Mouse (Mus musculus) frontal cortex, adult 2 months (tissue): ENCODE data around the gene Ccdc71. TPM values are rescaled to one million over a fixed set of nuclear protein-coding genes. Genes with fewer than 3 reads are reported as not detected.
A peak's percentile ranks its signal among the peaks of the same experiment; 100 is the strongest.

Experiments
- DNase-seq, 2 experiments: peaks; one replicate each; pipeline ENCODE4 v3.0.0; 2022; ENCODE audit warnings: low spot score in 1 of 2; ENCODE audit errors: extremely low spot score in 1 of 2
- polyA plus RNA-seq: library from polyadenylated mRNA; depleted of rRNA; stranded (reverse); fragments of >200 nt; gene quantifications from 2 replicates; pipeline ENCODE4 v1.2.3, GENCODE M21; 2012; rRNA removed

Ccdc71 gene
- 22.3 and 22.6 TPM in 2 replicates for polyA plus RNA-seq

- peak; percentile 76 to 92 for DNase-seq
These were observed at the start of gene Ccdc71 for GRCm38 (mm10) chr9:108460319-108461178. TSS of gene Ccdc71 (plus strand) at chr9:108460527.

GRCm38 (mm10) chr9:108411381-108411942 is 48.9 kb upstream of the Ccdc71 start:
- peak; percentile 79 to 80 for DNase-seq

- peak in 1 of 2 experiments; percentile 60 for DNase-seq
These were observed 48.1 kb upstream of the Ccdc71 start for GRCm38 (mm10) chr9:108412221-108412620.

GRCm38 (mm10) chr9:108428384-108428783 is 31.9 kb upstream of the Ccdc71 start, which contains the start of gene Ccdc36:
TSS of gene Ccdc36 (minus strand) at chr9:108428484.
- DNase-seq, result no peak

GRCm38 (mm10) chr9:108431431-108432067 is 28.8 kb upstream of the Ccdc71 start:
- no peak for DNase-seq

- no peak for DNase-seq
These were observed 24.1 kb upstream of the Ccdc71 start, which contains the start of gene BC048562 for GRCm38 (mm10) chr9:108436182-108436581. TSS of gene BC048562 (plus strand) at chr9:108436482.

- no peak for DNase-seq
These were observed 21.2 kb upstream of the Ccdc71 start for GRCm38 (mm10) chr9:108439176-108439575.

- peak in 1 of 2 experiments; percentile 76 for DNase-seq
These were observed 19.8 kb upstream of the Ccdc71 start for GRCm38 (mm10) chr9:108440485-108440884.

GRCm38 (mm10) chr9:108441236-108441919 is 18.9 kb upstream of the Ccdc71 start:
- peak; percentile 49 to 81 for DNase-seq

- no peak for DNase-seq
These were observed 15.2 kb upstream of the Ccdc71 start for GRCm38 (mm10) chr9:108445125-108445524.

- DNase-seq, result peak in 1 of 2 experiments; percentile 76
These were observed 10.5 kb upstream of the Ccdc71 start for GRCm38 (mm10) chr9:108449860-108450259.

GRCm38 (mm10) chr9:108450292-108451169 is 9.8 kb upstream of the Ccdc71 start:
- peak in 1 of 2 experiments; percentile 36 for DNase-seq

- no peak for DNase-seq
These were observed 9.2 kb upstream of the Ccdc71 start for GRCm38 (mm10) chr9:108451170-108451493.

GRCm38 (mm10) chr9:108451519-108452160 is 8.7 kb upstream of the Ccdc71 start:
- DNase-seq, result no peak

GRCm38 (mm10) chr9:108452291-108452906 is 7.9 kb upstream of the Ccdc71 start:
- DNase-seq, result peak; percentile 66 to 92

- no peak for DNase-seq
These were observed 7.4 kb upstream of the Ccdc71 start for GRCm38 (mm10) chr9:108452911-108453310.

- peak in 1 of 2 experiments; percentile 54 for DNase-seq
These were observed 6.9 kb upstream of the Ccdc71 start for GRCm38 (mm10) chr9:108453458-108453857.

GRCm38 (mm10) chr9:108454429-108454828 is 5.9 kb upstream of the Ccdc71 start:
- DNase-seq, result no peak
